Mouse (Mus musculus): ENCODE measurements around the gene Dnmt3a. TPM values are rescaled to one million over a fixed set of nuclear protein-coding genes. Genes with fewer than 3 reads are reported as not detected.

Dnmt3a gene
- total RNA-seq, 2 experiments from 2014 or later, result 99.8 to 116 TPM

GRCm38 (mm10) chr12:3856748-3857147, 50.9 kb downstream of the Dnmt3a start:
- Histone ChIP-seq H3K27ac (peak overlapping the region; percentile 77), H3K4me3 (no peak overlapping the region)
- intact Hi-C loops (cut with DNase I), result no loop called here
- no peak for TF ChIP-seq CTCF (IDR thresholded peaks at IDR 0.05)
- DNase-seq (ENCODE audit: extremely low spot score in 1 of 2, low spot score in 2 of 2), result no peak

- no peak for TF ChIP-seq CTCF (IDR thresholded peaks at IDR 0.05)
- Histone ChIP-seq H3K27ac (peak overlapping the region; percentile 77), H3K4me3 (no peak overlapping the region)
- no peak for DNase-seq (ENCODE audit: extremely low spot score in 1 of 2, low spot score in 2 of 2)
- intact Hi-C loops (cut with DNase I), result no loop called here
Observed at GRCm38 (mm10) chr12:3857231-3857630, 51.4 kb downstream of the Dnmt3a start.

- TF ChIP-seq CTCF (IDR thresholded peaks at IDR 0.05), result no peak
- DNase-seq (ENCODE audit: extremely low spot score in 1 of 2, low spot score in 2 of 2), result no peak
- intact Hi-C loops (cut with DNase I), result no loop called here
- peak overlapping the region; percentile 77; the same call in 1 of the 2 replicates for H3K27ac ChIP-seq
- H3K4me3 ChIP-seq, result no peak overlapping the region
Observed at GRCm38 (mm10) chr12:3857773-3858172, 52.0 kb downstream of the Dnmt3a start.

GRCm38 (mm10) chr12:3858754-3859153, 52.9 kb downstream of the Dnmt3a start:
- Histone ChIP-seq H3K27ac (no peak overlapping the region; the same call in 1 of the 2 replicates), H3K4me3 (no peak overlapping the region)
- intact Hi-C loops (cut with DNase I), result no loop called here
- no peak for TF ChIP-seq CTCF (IDR thresholded peaks at IDR 0.05)
- no peak for DNase-seq (ENCODE audit: extremely low spot score in 1 of 2, low spot score in 2 of 2)

DNA sequence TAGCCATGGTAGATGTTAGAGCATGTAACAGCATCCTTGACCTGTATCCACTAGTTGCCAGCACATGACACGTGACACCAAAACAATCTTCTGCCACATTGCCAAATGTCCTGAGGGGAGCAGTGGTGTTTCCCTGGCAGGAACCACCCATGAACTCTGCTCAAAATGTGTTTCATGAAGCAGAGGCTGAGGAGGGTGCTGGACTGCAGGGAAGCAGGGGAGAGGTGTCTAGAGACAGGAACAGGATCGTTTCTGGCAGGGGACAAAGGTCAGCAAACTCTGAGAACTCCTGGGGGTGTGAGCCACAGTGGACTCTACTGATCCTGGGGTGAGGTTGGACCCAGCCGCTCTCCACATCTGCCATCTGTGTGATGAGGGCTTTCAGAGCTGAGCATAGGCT, 53.7 kb downstream of the Dnmt3a start:
- TF ChIP-seq CTCF (IDR thresholded peaks at IDR 0.05), result no peak
- Histone ChIP-seq H3K27ac (no peak overlapping the region), H3K4me3 (no peak overlapping the region)
- DNase-seq (ENCODE audit: extremely low spot score in 1 of 2, low spot score in 2 of 2), result no peak
- intact Hi-C loops (cut with DNase I), result no loop called here

- intact Hi-C loops (cut with DNase I), result no loop called here
- DNase-seq (ENCODE audit: extremely low spot score in 1 of 2, low spot score in 2 of 2), result no peak
- H3K4me3 ChIP-seq, result no peak overlapping the region
- H3K27ac ChIP-seq, result no peak overlapping the region
- TF ChIP-seq CTCF (IDR thresholded peaks at IDR 0.05), result no peak
Observed at GRCm38 (mm10) chr12:3860005-3860404, 54.2 kb downstream of the Dnmt3a start.

- TF ChIP-seq CTCF (IDR thresholded peaks at IDR 0.05), result no peak
- Histone ChIP-seq H3K27ac (peak overlapping the region; percentile 61), H3K4me3 (no peak overlapping the region)
- DNase-seq (ENCODE audit: extremely low spot score in 1 of 2, low spot score in 2 of 2), result no peak
- intact Hi-C loops (cut with DNase I), result no loop called here
Observed at GRCm38 (mm10) chr12:3861665-3862228, 55.9 kb downstream of the Dnmt3a start.

DNA sequence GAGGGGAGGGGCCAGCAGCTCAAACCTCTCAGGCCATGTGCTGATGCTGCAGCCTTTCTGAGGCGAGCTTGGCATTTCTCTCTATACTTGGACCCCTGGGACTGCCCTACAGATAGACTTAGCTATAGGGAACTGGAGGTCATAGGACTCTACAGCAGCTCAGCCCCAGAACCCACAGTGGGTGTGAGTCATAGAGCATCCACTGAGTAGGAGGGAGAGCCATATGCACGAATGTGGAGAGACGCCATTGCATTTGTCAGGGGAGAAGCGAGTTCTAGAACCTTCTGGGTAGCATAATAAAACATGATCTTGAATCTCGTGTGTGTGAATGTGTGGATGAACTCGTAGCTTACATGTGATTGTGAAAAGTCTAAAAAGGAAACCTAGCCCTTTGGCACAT, 56.4 kb downstream of the Dnmt3a start:
- intact Hi-C loops (cut with DNase I), result no loop called here
- TF ChIP-seq CTCF (IDR thresholded peaks at IDR 0.05), result no peak
- Histone ChIP-seq H3K4me3 (no peak overlapping the region), H3K27ac (peak overlapping the region; percentile 61)
- no peak for DNase-seq (ENCODE audit: extremely low spot score in 1 of 2, low spot score in 2 of 2)

DNA sequence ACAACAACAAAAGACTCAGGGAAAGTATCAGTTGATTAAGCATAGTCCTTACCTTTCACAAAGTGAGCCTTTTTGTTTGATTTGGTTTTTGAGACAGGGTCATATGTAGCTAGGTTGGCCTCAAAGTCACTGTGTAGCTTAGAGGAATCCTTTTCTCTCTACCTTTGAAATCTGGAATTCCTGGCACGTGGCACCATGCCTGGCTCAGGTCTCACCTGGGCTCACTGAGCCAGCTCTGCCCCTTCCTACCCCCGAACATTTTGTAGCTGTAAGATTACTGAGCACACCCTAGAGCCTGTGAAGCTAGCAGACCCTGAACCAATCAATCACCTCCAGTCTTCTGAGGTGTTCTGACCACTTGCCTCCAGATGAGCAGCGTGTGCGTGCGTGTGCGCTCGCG, 58.4 kb downstream of the Dnmt3a start:
- intact Hi-C loops (cut with DNase I), result no loop called here
- Histone ChIP-seq H3K4me3 (no peak overlapping the region), H3K27ac (no peak overlapping the region)
- no peak for TF ChIP-seq CTCF (IDR thresholded peaks at IDR 0.05)
- no peak for DNase-seq (ENCODE audit: extremely low spot score in 1 of 2, low spot score in 2 of 2)

GRCm38 (mm10) chr12:3865594-3865993, 59.8 kb downstream of the Dnmt3a start:
- no peak for TF ChIP-seq CTCF (IDR thresholded peaks at IDR 0.05)
- Histone ChIP-seq H3K27ac (no peak overlapping the region), H3K4me3 (no peak overlapping the region)
- DNase-seq (ENCODE audit: extremely low spot score in 1 of 2, low spot score in 2 of 2), result no peak
- intact Hi-C loops (cut with DNase I), result no loop called here

DNA sequence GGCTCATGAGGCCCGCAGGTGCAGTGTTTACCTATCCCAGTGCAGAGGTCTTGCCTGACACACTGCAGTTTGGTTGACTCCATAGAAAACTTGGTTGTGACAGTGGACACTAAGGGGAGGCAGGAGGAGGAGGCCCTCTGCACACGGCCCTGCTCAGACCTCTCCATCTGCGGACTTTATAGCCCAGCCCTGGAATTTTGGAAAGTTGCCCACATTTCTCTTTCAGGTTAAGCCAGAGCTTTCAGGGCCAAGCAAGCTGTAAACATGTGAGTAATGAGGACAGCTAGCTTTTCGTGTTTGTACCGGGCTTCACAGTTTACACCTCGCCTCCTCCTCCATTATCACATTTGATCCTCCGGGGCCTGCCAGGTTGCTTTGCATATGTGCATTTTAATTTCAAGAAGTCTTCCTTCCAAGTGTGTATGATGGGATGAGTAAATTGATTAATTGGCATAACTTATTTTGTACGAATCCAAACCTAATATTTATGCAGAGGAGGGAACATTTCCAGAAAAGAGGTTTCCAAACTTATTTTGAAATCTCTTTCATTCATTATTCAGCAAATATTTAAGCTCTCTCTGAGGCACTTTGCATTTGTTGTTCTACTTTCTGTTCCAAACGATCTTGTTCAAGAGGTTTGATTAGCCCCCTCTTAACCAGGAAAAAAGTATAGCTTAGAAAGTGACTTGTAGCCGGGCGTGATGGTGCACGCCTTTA, 61.0 kb downstream of the Dnmt3a start:
- no peak overlapping the region for H3K4me3 ChIP-seq
- DNase-seq (ENCODE audit: extremely low spot score in 1 of 2, low spot score in 2 of 2), result no peak
- no peak for TF ChIP-seq CTCF (IDR thresholded peaks at IDR 0.05)
- intact Hi-C loops (cut with DNase I), result no loop called here
- H3K27ac ChIP-seq, result 0 out of 2 replicates have a peak overlapping the region, but pooled peaks have one; percentile 19

GRCm38 (mm10) chr12:3868115-3868514, 62.3 kb downstream of the Dnmt3a start:
- no peak for TF ChIP-seq CTCF (IDR thresholded peaks at IDR 0.05)
- peak overlapping the region; percentile 2 for H3K27ac ChIP-seq
- H3K4me3 ChIP-seq, result no peak overlapping the region
- no peak for DNase-seq (ENCODE audit: extremely low spot score in 1 of 2, low spot score in 2 of 2)
- intact Hi-C loops (cut with DNase I), result no loop called here

Data from left cerebral cortex, adult 2 months (tissue).